Mouse (Mus musculus): ENCODE measurements at regions not wholly inside any gene's neighbourhood (a gene's known extent, or its start where the extent isn't known, plus 50 kb on each side); places are given as distances from the start of the nearest gene placed in this dataset.

GRCm38 (mm10) chr11:63337503-63337902 lies 208.7 kb downstream of the Pmp22 start:
- H3K27me3 ChIP-seq (replicated peaks), result no peaks in the 10 kb centered on the region
- H3K4me1 ChIP-seq, result no peaks in the 10 kb centered on the region
- H3K4me3 ChIP-seq (replicated peaks), result no peak overlapping the region
- TF ChIP-seq GATA1 (IDR thresholded peaks at IDR 0.05; ENCODE audit: borderline replicate concordance, low read length), result no peak
- TF ChIP-seq FLI1 (IDR thresholded peaks at IDR 0.05; ENCODE audit: low read length), result no peak
- peaks cover 20% of the 10 kb centered on the region for H3K9me3 ChIP-seq
- H3K36me3 ChIP-seq (replicated peaks; ENCODE audit: low read length), result no peaks in the 10 kb centered on the region

GRCm38 (mm10) chr11:63338277-63338676 lies 209.5 kb downstream of the Pmp22 start:
- no peak overlapping the region for H3K4me3 ChIP-seq (replicated peaks)
- peaks cover 20% of the 10 kb centered on the region for H3K9me3 ChIP-seq
- no peaks in the 10 kb centered on the region for H3K27me3 ChIP-seq (replicated peaks)
- no peaks in the 10 kb centered on the region for H3K36me3 ChIP-seq (replicated peaks; ENCODE audit: low read length)
- H3K4me1 ChIP-seq, result no peaks in the 10 kb centered on the region
- no peak for TF ChIP-seq GATA1 (IDR thresholded peaks at IDR 0.05; ENCODE audit: borderline replicate concordance, low read length)
- TF ChIP-seq FLI1 (IDR thresholded peaks at IDR 0.05; ENCODE audit: low read length), result no peak

GRCm38 (mm10) chr11:63345653-63346052 lies 216.9 kb downstream of the Pmp22 start:
- Histone ChIP-seq H3K4me1 (no peaks in the 10 kb centered on the region), H3K27me3 (replicated peaks) (no peaks in the 10 kb centered on the region), H3K9me3 (peaks cover 14% of the 10 kb centered on the region), H3K36me3 (replicated peaks; ENCODE audit: low read length) (no peaks in the 10 kb centered on the region), H3K4me3 (replicated peaks) (no peak overlapping the region)
- TF ChIP-seq GATA1 (IDR thresholded peaks at IDR 0.05; ENCODE audit: borderline replicate concordance, low read length) (no peak), FLI1 (IDR thresholded peaks at IDR 0.05; ENCODE audit: low read length) (no peak)

- Histone ChIP-seq H3K4me3 (replicated peaks) (no peak overlapping the region), H3K36me3 (replicated peaks; ENCODE audit: low read length) (no peaks in the 10 kb centered on the region), H3K4me1 (no peaks in the 10 kb centered on the region), H3K27me3 (replicated peaks) (no peaks in the 10 kb centered on the region), H3K9me3 (peaks cover 26% of the 10 kb centered on the region)
- TF ChIP-seq FLI1 (IDR thresholded peaks at IDR 0.05; ENCODE audit: low read length), result no peak
- no peak for TF ChIP-seq GATA1 (IDR thresholded peaks at IDR 0.05; ENCODE audit: borderline replicate concordance, low read length)
Observed at GRCm38 (mm10) chr11:63350123-63350696, 221.4 kb downstream of the Pmp22 start.

GRCm38 (mm10) chr11:63351999-63352398 lies 223.2 kb downstream of the Pmp22 start:
- Histone ChIP-seq H3K27me3 (replicated peaks) (no peaks in the 10 kb centered on the region), H3K9me3 (peaks cover 23% of the 10 kb centered on the region), H3K36me3 (replicated peaks; ENCODE audit: low read length) (no peaks in the 10 kb centered on the region), H3K4me3 (replicated peaks) (no peak overlapping the region), H3K4me1 (no peaks in the 10 kb centered on the region)
- TF ChIP-seq GATA1 (IDR thresholded peaks at IDR 0.05; ENCODE audit: borderline replicate concordance, low read length) (no peak), FLI1 (IDR thresholded peaks at IDR 0.05; ENCODE audit: low read length) (no peak)

- no peaks in the 10 kb centered on the region for H3K27me3 ChIP-seq (replicated peaks)
- TF ChIP-seq GATA1 (IDR thresholded peaks at IDR 0.05; ENCODE audit: borderline replicate concordance, low read length) (no peak), FLI1 (IDR thresholded peaks at IDR 0.05; ENCODE audit: low read length) (no peak)
- H3K9me3 ChIP-seq, result peaks cover 31% of the 10 kb centered on the region
- no peaks in the 10 kb centered on the region for H3K4me1 ChIP-seq
- no peaks in the 10 kb centered on the region for H3K36me3 ChIP-seq (replicated peaks; ENCODE audit: low read length)
- no peak overlapping the region for H3K4me3 ChIP-seq (replicated peaks)
Observed at GRCm38 (mm10) chr11:63352990-63353389, 224.2 kb downstream of the Pmp22 start.

- H3K9me3 ChIP-seq, result peaks cover 25% of the 10 kb centered on the region
- no peak for TF ChIP-seq FLI1 (IDR thresholded peaks at IDR 0.05; ENCODE audit: low read length)
- TF ChIP-seq GATA1 (IDR thresholded peaks at IDR 0.05; ENCODE audit: borderline replicate concordance, low read length), result no peak
Observed at GRCm38 (mm10) chr11:63353671-63354070, 224.9 kb downstream of the Pmp22 start.

GRCm38 (mm10) chr11:63357772-63358344 lies 229.1 kb downstream of the Pmp22 start:
- H3K27me3 ChIP-seq (replicated peaks), result no peaks in the 10 kb centered on the region
- H3K9me3 ChIP-seq, result peaks cover 16% of the 10 kb centered on the region
- H3K4me3 ChIP-seq (replicated peaks), result no peak overlapping the region
- H3K4me1 ChIP-seq, result no peaks in the 10 kb centered on the region
- H3K36me3 ChIP-seq (replicated peaks; ENCODE audit: low read length), result no peaks in the 10 kb centered on the region
- TF ChIP-seq FLI1 (IDR thresholded peaks at IDR 0.05; ENCODE audit: low read length), result no peak

More at GRCm38 (mm10) chr11:63353671-63354070, 224.9 kb downstream of the Pmp22 start:
- Histone ChIP-seq H3K4me1 (no peaks in the 10 kb centered on the region), H3K27me3 (replicated peaks) (no peaks in the 10 kb centered on the region), H3K4me3 (replicated peaks) (no peak overlapping the region), H3K36me3 (replicated peaks; ENCODE audit: low read length) (no peaks in the 10 kb centered on the region)

GRCm38 (mm10) chr11:63367756-63368265 lies 239.0 kb downstream of the Pmp22 start:
- Histone ChIP-seq H3K9me3 (peaks cover 35% of the 10 kb centered on the region), H3K27me3 (replicated peaks) (no peaks in the 10 kb centered on the region), H3K4me3 (replicated peaks) (no peak overlapping the region), H3K36me3 (replicated peaks; ENCODE audit: low read length) (no peaks in the 10 kb centered on the region), H3K4me1 (no peaks in the 10 kb centered on the region)
- TF ChIP-seq GATA1 (IDR thresholded peaks at IDR 0.05; ENCODE audit: borderline replicate concordance, low read length), result no peak
- no peak for TF ChIP-seq FLI1 (IDR thresholded peaks at IDR 0.05; ENCODE audit: low read length)

GRCm38 (mm10) chr11:63369475-63369874 lies 240.7 kb downstream of the Pmp22 start:
- H3K36me3 ChIP-seq (replicated peaks; ENCODE audit: low read length), result no peaks in the 10 kb centered on the region
- peaks cover 34% of the 10 kb centered on the region for H3K9me3 ChIP-seq
- TF ChIP-seq GATA1 (IDR thresholded peaks at IDR 0.05; ENCODE audit: borderline replicate concordance, low read length) (no peak), FLI1 (IDR thresholded peaks at IDR 0.05; ENCODE audit: low read length) (no peak)
- no peaks in the 10 kb centered on the region for H3K27me3 ChIP-seq (replicated peaks)
- no peak overlapping the region for H3K4me3 ChIP-seq (replicated peaks)
- no peaks in the 10 kb centered on the region for H3K4me1 ChIP-seq
